Mouse (Mus musculus) heart, adult 2 months (tissue): Measurements from ENCODE around the gene Eva1a.

Experiments used
- CTCF ChIP-seq: fragments of 200-600 bp; IDR thresholded peaks from 2 replicates; pipeline ENCODE4 v1.8.1; 2022; ENCODE audit warnings: antibody characterized with exemption, mild to moderate bottlenecking, moderate library complexity
- EP300 ChIP-seq: fragments of 200-500 bp; IDR thresholded peaks from 2 replicates; pipeline ENCODE4 v1.6.1; 2011; ENCODE audit warnings: low read depth, low read length, control low read depth; ENCODE audit not compliant: insufficient read depth
- POLR2A ChIP-seq: fragments of 200-500 bp; IDR thresholded peaks from 2 replicates; pipeline ENCODE4 v1.6.1; 2011; ENCODE audit warnings: mild to moderate bottlenecking, low read depth, low read length, control low read depth; ENCODE audit not compliant: insufficient read depth

GRCm38 (mm10) chr6:82127827-82128226 lies 87.0 kb downstream of the Eva1a start:
- TF ChIP-seq CTCF (no peak), POLR2A (no peak), EP300 (no peak)
